Mouse (Mus musculus): ENCODE data around the gene Cerkl. TPM values are rescaled to one million over a fixed set of nuclear protein-coding genes. Genes with fewer than 3 reads are reported as not detected.

Cerkl gene
- polyA plus RNA-seq, 1 experiment, result not detected

DNA sequence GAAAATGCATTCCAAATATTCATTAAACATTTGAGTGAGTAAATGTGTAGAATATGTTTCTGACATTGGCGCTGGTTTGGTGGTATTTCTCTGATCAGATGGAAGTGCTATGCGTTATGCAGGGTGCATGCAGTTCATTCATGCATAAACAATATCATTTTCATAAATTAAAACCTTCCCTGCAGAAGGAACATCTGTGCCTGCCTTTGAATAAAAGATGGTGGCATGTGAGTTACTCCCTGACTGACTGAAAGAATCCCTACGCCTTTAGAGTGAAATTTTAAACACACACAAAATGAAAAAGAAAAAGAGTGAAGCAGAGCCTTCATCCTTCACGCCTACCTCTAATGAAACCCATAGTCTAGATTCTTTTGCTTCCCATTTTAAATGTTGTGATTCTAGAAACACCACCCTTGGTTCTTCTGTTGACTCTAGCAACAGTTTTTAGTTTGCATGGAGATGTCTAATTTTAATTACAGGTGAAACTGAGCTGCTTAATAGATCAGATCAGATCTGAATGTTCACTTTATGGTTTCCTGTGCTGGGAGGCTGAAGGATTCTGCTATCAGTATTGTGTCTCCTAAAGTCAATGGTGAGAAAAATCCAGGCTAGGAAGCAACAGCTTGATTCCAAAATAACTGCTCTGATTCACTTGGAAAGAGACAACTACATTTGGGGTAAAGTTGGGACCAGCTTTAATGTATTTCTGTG, 5.7 kb downstream of the Cerkl start:
- Histone ChIP-seq H3K4me3 (ENCODE audit: insufficient read depth, poor library complexity, severe bottlenecking) (no peak overlapping the region), H3K27me3 (ENCODE audit: control insufficient read depth, insufficient read depth, insufficient read length) (peaks cover 10% of the 10 kb centered on the region), H3K36me3 (ENCODE audit: control insufficient read depth, insufficient read depth) (no peaks in the 10 kb centered on the region), H3K79me3 (ENCODE audit: low read depth) (no peaks in the 10 kb centered on the region), H3K79me2 (ENCODE audit: control insufficient read depth, insufficient read depth) (no peaks in the 10 kb centered on the region), H3ac (ENCODE audit: control insufficient read depth, insufficient read length, low read depth) (no peak overlapping the region)
- no peak for TF ChIP-seq MYOG (IDR thresholded peaks at IDR 0.05; ENCODE audit: control insufficient read depth, extremely low read depth, insufficient read length)
- TF ChIP-seq USF1 (IDR thresholded peaks at IDR 0.05; ENCODE audit: low read depth), result no peak
- no peak for TF ChIP-seq MYOD1 (IDR thresholded peaks at IDR 0.05; ENCODE audit: control insufficient read depth, insufficient read length, low read depth)
- TF ChIP-seq CEBPB (IDR thresholded peaks at IDR 0.05; ENCODE audit: low read depth), result no peak
- no peak for TF ChIP-seq CTCF (IDR thresholded peaks at IDR 0.05; ENCODE audit: control insufficient read depth, insufficient read depth, insufficient read length)
- no peak for TF ChIP-seq FOSL1 (IDR thresholded peaks at IDR 0.05; ENCODE audit: insufficient read depth, low read length, poor library complexity, severe bottlenecking)
- TF ChIP-seq MAX (IDR thresholded peaks at IDR 0.05), result no peak

DNA sequence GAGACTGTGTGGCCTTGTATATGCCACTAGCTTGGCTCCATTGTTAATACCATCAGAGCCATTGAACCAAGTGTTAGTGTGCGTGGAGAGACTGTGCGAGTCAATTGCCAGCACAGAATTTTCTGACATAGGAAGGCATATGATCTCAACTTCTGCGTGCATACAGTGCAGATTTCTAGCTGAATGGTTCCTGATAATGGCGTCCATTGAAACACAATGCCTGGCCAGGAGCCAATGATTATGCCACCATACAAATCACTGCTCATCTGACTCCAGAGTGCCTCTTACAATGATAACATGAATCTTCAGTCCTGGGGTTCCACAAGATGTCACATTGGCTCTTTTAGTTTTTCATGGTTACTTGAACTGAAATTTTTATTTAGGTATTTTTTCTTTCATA, 7.2 kb downstream of the Cerkl start:
- TF ChIP-seq MYOD1 (IDR thresholded peaks at IDR 0.05; ENCODE audit: control insufficient read depth, insufficient read length, low read depth) (no peak), MAX (IDR thresholded peaks at IDR 0.05) (no peak), CTCF (IDR thresholded peaks at IDR 0.05; ENCODE audit: control insufficient read depth, insufficient read depth, insufficient read length) (no peak), FOSL1 (IDR thresholded peaks at IDR 0.05; ENCODE audit: insufficient read depth, low read length, poor library complexity, severe bottlenecking) (no peak), USF1 (IDR thresholded peaks at IDR 0.05; ENCODE audit: low read depth) (no peak), MYOG (IDR thresholded peaks at IDR 0.05; ENCODE audit: control insufficient read depth, extremely low read depth, insufficient read length) (no peak), CEBPB (IDR thresholded peaks at IDR 0.05; ENCODE audit: low read depth) (no peak)
- Histone ChIP-seq H3K27me3 (ENCODE audit: control insufficient read depth, insufficient read depth, insufficient read length) (peaks cover 1% of the 10 kb centered on the region), H3K79me2 (ENCODE audit: control insufficient read depth, insufficient read depth) (no peaks in the 10 kb centered on the region), H3K36me3 (ENCODE audit: control insufficient read depth, insufficient read depth) (no peaks in the 10 kb centered on the region), H3K4me3 (ENCODE audit: insufficient read depth, poor library complexity, severe bottlenecking) (no peak overlapping the region), H3ac (ENCODE audit: control insufficient read depth, insufficient read length, low read depth) (no peak overlapping the region), H3K79me3 (ENCODE audit: low read depth) (no peaks in the 10 kb centered on the region)

DNA sequence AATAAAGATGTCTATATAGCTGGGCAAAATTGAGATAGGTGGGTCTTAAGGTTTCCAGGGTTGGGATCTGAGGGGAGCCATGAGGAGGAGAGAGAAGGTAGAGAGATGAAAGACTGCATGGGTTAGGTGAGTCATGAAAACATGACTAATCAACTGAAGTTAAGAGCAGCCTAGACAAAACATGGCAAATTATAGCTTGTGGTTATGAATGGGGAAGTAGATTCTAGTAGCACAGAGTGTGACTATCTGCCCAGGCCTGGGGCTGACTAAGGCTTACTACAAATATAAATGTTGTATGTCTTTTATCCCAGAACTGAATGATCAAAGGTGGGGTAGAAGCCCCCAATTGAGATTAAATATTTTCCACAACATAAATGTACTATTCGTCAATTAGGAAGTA, 9.4 kb downstream of the Cerkl start:
- H3K79me2 ChIP-seq (ENCODE audit: control insufficient read depth, insufficient read depth), result no peaks in the 10 kb centered on the region
- H3K79me3 ChIP-seq (ENCODE audit: low read depth), result no peaks in the 10 kb centered on the region
- H3ac ChIP-seq (ENCODE audit: control insufficient read depth, insufficient read length, low read depth), result no peak overlapping the region
- TF ChIP-seq CEBPB (IDR thresholded peaks at IDR 0.05; ENCODE audit: low read depth) (no peak), MYOG (IDR thresholded peaks at IDR 0.05; ENCODE audit: control insufficient read depth, extremely low read depth, insufficient read length) (no peak), MAX (IDR thresholded peaks at IDR 0.05) (no peak), USF1 (IDR thresholded peaks at IDR 0.05; ENCODE audit: low read depth) (no peak), CTCF (IDR thresholded peaks at IDR 0.05; ENCODE audit: control insufficient read depth, insufficient read depth, insufficient read length) (no peak), FOSL1 (IDR thresholded peaks at IDR 0.05; ENCODE audit: insufficient read depth, low read length, poor library complexity, severe bottlenecking) (no peak), MYOD1 (IDR thresholded peaks at IDR 0.05; ENCODE audit: control insufficient read depth, insufficient read length, low read depth) (no peak)
- H3K4me3 ChIP-seq (ENCODE audit: insufficient read depth, poor library complexity, severe bottlenecking), result no peak overlapping the region
- no peaks in the 10 kb centered on the region for H3K36me3 ChIP-seq (ENCODE audit: control insufficient read depth, insufficient read depth)
- H3K27me3 ChIP-seq (ENCODE audit: control insufficient read depth, insufficient read depth, insufficient read length), result no peaks in the 10 kb centered on the region

GRCm38 (mm10) chr2:79443861-79444620, 12.5 kb downstream of the Cerkl start:
- Histone ChIP-seq H3K79me3 (ENCODE audit: low read depth) (no peaks in the 10 kb centered on the region), H3K27me3 (ENCODE audit: control insufficient read depth, insufficient read depth, insufficient read length) (no peaks in the 10 kb centered on the region), H3K79me2 (ENCODE audit: control insufficient read depth, insufficient read depth) (no peaks in the 10 kb centered on the region), H3ac (ENCODE audit: control insufficient read depth, insufficient read length, low read depth) (no peak overlapping the region), H3K36me3 (ENCODE audit: control insufficient read depth, insufficient read depth) (no peaks in the 10 kb centered on the region), H3K4me3 (ENCODE audit: insufficient read depth, poor library complexity, severe bottlenecking) (no peak overlapping the region)
- TF ChIP-seq FOSL1 (IDR thresholded peaks at IDR 0.05; ENCODE audit: insufficient read depth, low read length, poor library complexity, severe bottlenecking), result no peak
- TF ChIP-seq MYOG (IDR thresholded peaks at IDR 0.05; ENCODE audit: control insufficient read depth, extremely low read depth, insufficient read length), result no peak
- TF ChIP-seq MYOD1 (IDR thresholded peaks at IDR 0.05; ENCODE audit: control insufficient read depth, insufficient read length, low read depth), result no peak
- no peak for TF ChIP-seq CEBPB (IDR thresholded peaks at IDR 0.05; ENCODE audit: low read depth)
- TF ChIP-seq CTCF (IDR thresholded peaks at IDR 0.05; ENCODE audit: control insufficient read depth, insufficient read depth, insufficient read length), result no peak
- no peak for TF ChIP-seq MAX (IDR thresholded peaks at IDR 0.05)

DNA sequence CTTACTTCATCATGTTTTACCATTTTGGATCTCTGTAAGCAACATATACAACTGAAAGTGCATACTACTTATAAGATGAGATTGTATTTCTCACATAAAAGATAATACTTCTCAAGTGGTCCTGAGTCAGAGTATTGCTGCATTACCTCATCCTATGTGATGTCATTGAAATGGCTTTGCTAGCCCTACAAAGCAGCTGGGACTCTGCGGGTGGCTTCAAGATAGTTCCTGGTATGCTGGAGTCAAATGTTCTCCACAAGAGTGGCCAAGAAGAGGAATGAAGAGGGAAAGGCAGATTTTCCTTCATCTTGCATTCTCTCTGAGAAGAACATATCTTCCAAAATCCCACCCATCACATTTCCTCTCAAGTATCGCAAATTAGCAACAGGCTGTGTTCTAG, 13.2 kb downstream of the Cerkl start:
- H3K27me3 ChIP-seq (ENCODE audit: control insufficient read depth, insufficient read depth, insufficient read length), result no peaks in the 10 kb centered on the region
- H3K36me3 ChIP-seq (ENCODE audit: control insufficient read depth, insufficient read depth), result no peaks in the 10 kb centered on the region
- no peak for TF ChIP-seq MYOD1 (IDR thresholded peaks at IDR 0.05; ENCODE audit: control insufficient read depth, insufficient read length, low read depth)
- no peaks in the 10 kb centered on the region for H3K79me2 ChIP-seq (ENCODE audit: control insufficient read depth, insufficient read depth)
- H3K4me3 ChIP-seq (ENCODE audit: insufficient read depth, poor library complexity, severe bottlenecking), result no peak overlapping the region
- no peaks in the 10 kb centered on the region for H3K79me3 ChIP-seq (ENCODE audit: low read depth)
- no peak overlapping the region for H3ac ChIP-seq (ENCODE audit: control insufficient read depth, insufficient read length, low read depth)

All from C2C12 (cell line).